Mouse (Mus musculus): Measurements from ENCODE around the gene Zfp575. TPM values are rescaled to one million over a fixed set of nuclear protein-coding genes. Genes with fewer than 3 reads are reported as not detected.

Zfp575 gene
- polyA plus RNA-seq, 1 experiment from 2014 or later: 3.8 TPM

GRCm38 (mm10) chr7:24534301-24534700 lies 53.1 kb downstream of the Zfp575 start:
- Histone ChIP-seq H3K4me3 (ENCODE audit: low read length) (no peak overlapping the region), H3K4me2 (replicated peaks; ENCODE audit: low read depth, low read length) (no peak overlapping the region), H3K4me1 (ENCODE audit: insufficient read depth, low read length) (peaks cover 39% of the 10 kb centered on the region), H3K27me3 (ENCODE audit: insufficient read depth, low read length) (no peaks in the 10 kb centered on the region), H3K9me3 (ENCODE audit: low read length) (peaks cover 3% of the 10 kb centered on the region; the same call in 1 of the 2 replicates), H3K36me3 (ENCODE audit: insufficient read depth, low read length) (peaks cover 23% of the 10 kb centered on the region), H3K27ac (ENCODE audit: low read length) (no peak overlapping the region), H3K9ac (replicated peaks; ENCODE audit: low read length) (no peak overlapping the region)
- WGBS: 40% methylated on average over 19 of the region's 19 CpGs
- ATAC-seq (ENCODE audit: low FRiP score, low TSS enrichment): no peak

Other genes starting within 250 kb of the Zfp575 start
- gene Lypd5, start 238.4 kb downstream of the Zfp575 start, polyA plus RNA-seq (2015; fragmentation: Nextera tagmentation; extraction: Ambion mirVana): not detected in 2 replicates
- 4.4 and 4.9 TPM in 2 replicates for gene Kcnn4, start 217.4 kb downstream of the Zfp575 start, polyA plus RNA-seq (2015; fragmentation: Nextera tagmentation; extraction: Ambion mirVana)
- 28.3 and 31.9 TPM in 2 replicates for gene Smg9, start 188.0 kb downstream of the Zfp575 start, polyA plus RNA-seq (2015; fragmentation: Nextera tagmentation; extraction: Ambion mirVana)
- gene Irgc1, start 135.3 kb downstream of the Zfp575 start, polyA plus RNA-seq (2015; fragmentation: Nextera tagmentation; extraction: Ambion mirVana): not detected in 2 replicates
- gene Plaur, start 125.2 kb downstream of the Zfp575 start, polyA plus RNA-seq (2015; fragmentation: Nextera tagmentation; extraction: Ambion mirVana): 16.3 and 18.5 TPM in 2 replicates
- gene Cadm4, start 105.6 kb downstream of the Zfp575 start, polyA plus RNA-seq (2015; fragmentation: Nextera tagmentation; extraction: Ambion mirVana): 4.3 and 6.6 TPM in 2 replicates
- gene Zfp428, start 80.6 kb downstream of the Zfp575 start, polyA plus RNA-seq (2015; fragmentation: Nextera tagmentation; extraction: Ambion mirVana): 60.5 and 67.6 TPM in 2 replicates
- gene AC161166.1, start 75.2 kb downstream of the Zfp575 start, polyA plus RNA-seq (2015; fragmentation: Nextera tagmentation; extraction: Ambion mirVana): 0.42 and 0.80 TPM in 2 replicates
- gene Irgq, start 57.0 kb downstream of the Zfp575 start, polyA plus RNA-seq (2015; fragmentation: Nextera tagmentation; extraction: Ambion mirVana): 7.2 and 7.8 TPM in 2 replicates
- 0.64 and 1.0 TPM in 2 replicates for gene Pinlyp, start 41.5 kb downstream of the Zfp575 start, polyA plus RNA-seq (2015; fragmentation: Nextera tagmentation; extraction: Ambion mirVana)
- gene Xrcc1, start 41.4 kb downstream of the Zfp575 start, polyA plus RNA-seq (2015; fragmentation: Nextera tagmentation; extraction: Ambion mirVana): 159 and 164 TPM in 2 replicates
- 53.0 and 55.2 TPM in 2 replicates for gene Ethe1, start 98 bp downstream of the Zfp575 start, polyA plus RNA-seq (2015; fragmentation: Nextera tagmentation; extraction: Ambion mirVana)
- 0.14 and 0.22 TPM in 2 replicates for gene Phldb3, start 23.1 kb upstream of the Zfp575 start, polyA plus RNA-seq (2015; fragmentation: Nextera tagmentation; extraction: Ambion mirVana)
- gene Lypd3, start 48.9 kb upstream of the Zfp575 start, polyA plus RNA-seq (2015; fragmentation: Nextera tagmentation; extraction: Ambion mirVana): 0.75 and 1.0 TPM in 2 replicates
- 0.20 TPM in 1 of 2 replicates, not detected in the other for gene Tex101, start 89.0 kb upstream of the Zfp575 start, polyA plus RNA-seq (2015; fragmentation: Nextera tagmentation; extraction: Ambion mirVana)
- not detected in 2 replicates for gene BC049730, start 121.6 kb upstream of the Zfp575 start, polyA plus RNA-seq (2015; fragmentation: Nextera tagmentation; extraction: Ambion mirVana)
- not detected in 2 replicates for gene Gm4763, start 139.3 kb upstream of the Zfp575 start, polyA plus RNA-seq (2015; fragmentation: Nextera tagmentation; extraction: Ambion mirVana)
- 0.30 and 0.61 TPM in 2 replicates for gene Cd177, start 172.7 kb upstream of the Zfp575 start, polyA plus RNA-seq (2015; fragmentation: Nextera tagmentation; extraction: Ambion mirVana)
- gene Ceacam10, start 189.6 kb upstream of the Zfp575 start, polyA plus RNA-seq (2015; fragmentation: Nextera tagmentation; extraction: Ambion mirVana): 0.44 TPM in 1 of 2 replicates, not detected in the other

Measured in kidney, embryonic 16.5 days (tissue).